Mouse (Mus musculus): ENCODE measurements around the gene Txndc8. TPM values are rescaled to one million over a fixed set of nuclear protein-coding genes. Genes with fewer than 3 reads are reported as not detected.

Txndc8 gene
- total RNA-seq, 1 experiment, result not detected

DNA sequence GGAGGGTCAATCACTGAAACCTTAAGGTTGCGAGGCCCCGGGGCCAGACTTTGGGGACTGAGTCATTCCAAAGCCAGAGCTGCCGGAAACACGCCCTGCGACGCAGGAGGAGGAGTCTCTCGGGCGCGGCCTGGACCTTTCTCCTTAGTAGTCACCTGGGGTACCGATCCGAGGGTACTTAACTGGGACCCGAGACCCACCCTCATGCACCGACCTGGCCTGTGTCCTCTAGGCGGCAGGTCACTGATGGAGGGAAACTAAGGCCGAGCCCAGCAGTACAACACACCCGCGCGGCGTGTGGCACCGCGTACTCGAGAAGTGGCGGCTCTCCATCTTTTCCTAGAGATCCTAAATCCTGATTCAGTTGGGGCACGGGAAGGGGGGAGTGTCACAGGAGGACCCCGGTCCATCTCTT is 53.4 kb downstream of the Txndc8 start:
- Histone ChIP-seq H3K9ac (ENCODE audit: insufficient read depth, low read depth, low read length, poor library complexity, severe bottlenecking) (peak overlapping the region; percentile 90), H3K4me1 (ENCODE audit: control insufficient read depth in 2 of 2, insufficient read depth in 2 of 2, low read length in 2 of 2, poor library complexity in 1 of 2) (peaks cover 4 to 7% of the 10 kb centered on the region in 2 experiments; a peak in 2 of 4 replicates), H3K27ac (ENCODE audit: insufficient read depth, low read depth, low read length, poor library complexity, severe bottlenecking) (peak overlapping the region; percentile 81), H3K36me3 (ENCODE audit: control insufficient read depth, insufficient read depth, low read length, poor library complexity, severe bottlenecking) (peaks cover 15% of the 10 kb centered on the region), H3K9me3 (ENCODE audit: control insufficient read depth, insufficient read depth, low read depth, low read length) (no peaks in the 10 kb centered on the region), H3K4me3 (ENCODE audit: insufficient read depth in 1 of 2, low read depth in 1 of 2, low read length in 2 of 2, poor library complexity in 1 of 2, severe bottlenecking in 1 of 2) (peak overlapping the region; percentile 83 to 92)
- in situ Hi-C loops (cut with MboI; ENCODE audit: low sequenced_read_pairs in 2 of 2, unreplicated experiment in 2 of 2), result no loop called here
- peak; percentile 61 for DNase-seq (ENCODE audit: low read depth, low spot score)
- no peak for TF ChIP-seq CHD2 (IDR thresholded peaks at IDR 0.05; ENCODE audit: low read depth, low read length)
- no peak for TF ChIP-seq ZC3H11A (IDR thresholded peaks at IDR 0.05; ENCODE audit: borderline replicate concordance, low read depth, low read length)
- no peak for TF ChIP-seq MAFK (IDR thresholded peaks at IDR 0.05; ENCODE audit: insufficient read depth, low read depth, low read length)
- no peak for TF ChIP-seq HCFC1 (IDR thresholded peaks at IDR 0.05; ENCODE audit: borderline replicate concordance, insufficient read depth, low read length)

DNA sequence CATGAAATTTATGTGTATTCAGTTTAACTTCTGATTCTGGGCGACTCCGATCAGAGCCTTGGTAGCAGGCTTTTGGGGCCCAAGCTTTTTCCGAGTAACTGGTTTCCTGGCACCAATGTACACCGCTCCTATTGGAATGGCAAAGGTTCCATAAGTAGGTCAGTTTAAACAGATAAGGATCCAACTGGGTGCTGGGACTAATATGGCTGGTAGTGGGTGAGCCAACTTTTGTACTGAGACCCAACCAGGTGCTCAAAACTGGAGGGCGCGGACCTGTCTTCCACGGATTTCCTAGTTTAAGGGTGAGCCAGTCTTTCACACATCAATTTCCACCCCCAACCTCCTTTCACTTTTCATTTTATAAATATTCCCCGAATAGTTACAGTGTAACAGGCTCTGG is 53.9 kb downstream of the Txndc8 start:
- H3K4me1 ChIP-seq (ENCODE audit: control insufficient read depth in 2 of 2, insufficient read depth in 2 of 2, low read length in 2 of 2, poor library complexity in 1 of 2), result peaks cover 4 to 7% of the 10 kb centered on the region in 2 experiments; a peak in 2 of 4 replicates
- no peaks in the 10 kb centered on the region for H3K9me3 ChIP-seq (ENCODE audit: control insufficient read depth, insufficient read depth, low read depth, low read length)
- no peak overlapping the region for H3K27ac ChIP-seq (ENCODE audit: insufficient read depth, low read depth, low read length, poor library complexity, severe bottlenecking)
- in situ Hi-C loops (cut with MboI; ENCODE audit: low sequenced_read_pairs in 2 of 2, unreplicated experiment in 2 of 2), result no loop called here
- no peak for TF ChIP-seq ZC3H11A (IDR thresholded peaks at IDR 0.05; ENCODE audit: borderline replicate concordance, low read depth, low read length)
- H3K36me3 ChIP-seq (ENCODE audit: control insufficient read depth, insufficient read depth, low read length, poor library complexity, severe bottlenecking), result peaks cover 20% of the 10 kb centered on the region
- no peak for DNase-seq (ENCODE audit: low read depth, low spot score)
- peak overlapping the region; percentile 83 to 92 for H3K4me3 ChIP-seq (ENCODE audit: insufficient read depth in 1 of 2, low read depth in 1 of 2, low read length in 2 of 2, poor library complexity in 1 of 2, severe bottlenecking in 1 of 2)
- peak overlapping the region; percentile 90 for H3K9ac ChIP-seq (ENCODE audit: insufficient read depth, low read depth, low read length, poor library complexity, severe bottlenecking)

DNA sequence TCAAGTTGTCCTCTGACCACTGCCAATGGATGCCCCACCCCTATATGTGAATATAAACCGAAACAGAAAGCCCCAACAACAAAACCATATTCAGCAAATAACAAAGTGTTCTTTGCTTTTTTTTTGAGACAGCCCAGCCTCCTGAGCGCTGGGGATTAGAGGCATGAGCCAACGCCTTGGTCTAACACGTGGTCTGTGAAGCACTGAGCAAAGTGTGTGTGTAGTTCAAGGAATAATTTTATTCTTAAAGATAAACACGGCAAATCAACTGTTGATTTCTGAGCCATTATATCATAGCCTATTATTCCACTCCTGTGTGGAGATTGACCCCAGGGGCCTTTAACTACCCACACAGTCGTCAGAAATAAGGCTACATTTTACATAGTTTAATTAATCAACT is 54.3 kb downstream of the Txndc8 start:
- DNase-seq (ENCODE audit: low read depth, low spot score), result no peak
- Histone ChIP-seq H3K4me1 (ENCODE audit: control insufficient read depth in 2 of 2, insufficient read depth in 2 of 2, low read length in 2 of 2, poor library complexity in 1 of 2) (peaks cover 4 to 7% of the 10 kb centered on the region in 2 experiments; a peak in 2 of 4 replicates), H3K4me3 (ENCODE audit: insufficient read depth in 1 of 2, low read depth in 1 of 2, low read length in 2 of 2, poor library complexity in 1 of 2, severe bottlenecking in 1 of 2) (peak overlapping the region; percentile 83 to 92), H3K27ac (ENCODE audit: insufficient read depth, low read depth, low read length, poor library complexity, severe bottlenecking) (no peak overlapping the region), H3K9me3 (ENCODE audit: control insufficient read depth, insufficient read depth, low read depth, low read length) (no peaks in the 10 kb centered on the region), H3K36me3 (ENCODE audit: control insufficient read depth, insufficient read depth, low read length, poor library complexity, severe bottlenecking) (peaks cover 24% of the 10 kb centered on the region), H3K9ac (ENCODE audit: insufficient read depth, low read depth, low read length, poor library complexity, severe bottlenecking) (peak overlapping the region; percentile 90; the same call in 1 of the 2 replicates)
- TF ChIP-seq HCFC1 (IDR thresholded peaks at IDR 0.05; ENCODE audit: borderline replicate concordance, insufficient read depth, low read length) (no peak), ZNF384 (IDR thresholded peaks at IDR 0.05; ENCODE audit: low read depth, low read length) (no peak), ZC3H11A (IDR thresholded peaks at IDR 0.05; ENCODE audit: borderline replicate concordance, low read depth, low read length) (no peak), CHD2 (IDR thresholded peaks at IDR 0.05; ENCODE audit: low read depth, low read length) (no peak), MAFK (IDR thresholded peaks at IDR 0.05; ENCODE audit: insufficient read depth, low read depth, low read length) (no peak)
- in situ Hi-C loops (cut with MboI; ENCODE audit: low sequenced_read_pairs in 2 of 2, unreplicated experiment in 2 of 2), result no loop called here

DNA sequence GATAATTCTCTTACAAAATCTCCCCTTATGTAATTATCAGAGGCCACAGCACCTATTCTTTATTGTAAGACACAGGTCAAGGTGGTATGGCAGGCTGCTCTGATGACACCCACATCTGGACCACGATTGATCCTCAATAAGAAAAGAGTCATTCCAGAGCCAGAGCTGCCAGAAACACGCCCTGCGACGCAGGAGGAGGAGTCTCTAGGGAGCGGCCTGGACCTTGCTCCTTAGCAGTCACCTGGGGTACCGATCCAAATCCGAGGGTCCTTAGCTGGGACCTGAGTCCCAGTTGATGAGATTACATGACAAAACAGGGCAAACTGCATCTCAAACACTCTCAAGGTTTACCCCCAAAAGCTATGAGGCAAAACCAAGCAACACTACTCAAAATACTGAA is 55.1 kb downstream of the Txndc8 start:
- TF ChIP-seq CHD2 (IDR thresholded peaks at IDR 0.05; ENCODE audit: low read depth, low read length) (no peak), ZNF384 (IDR thresholded peaks at IDR 0.05; ENCODE audit: low read depth, low read length) (no peak), HCFC1 (IDR thresholded peaks at IDR 0.05; ENCODE audit: borderline replicate concordance, insufficient read depth, low read length) (no peak), ZC3H11A (IDR thresholded peaks at IDR 0.05; ENCODE audit: borderline replicate concordance, low read depth, low read length) (no peak), MAFK (IDR thresholded peaks at IDR 0.05; ENCODE audit: insufficient read depth, low read depth, low read length) (no peak)
- no peak overlapping the region for H3K9ac ChIP-seq (ENCODE audit: insufficient read depth, low read depth, low read length, poor library complexity, severe bottlenecking)
- no peak overlapping the region for H3K27ac ChIP-seq (ENCODE audit: insufficient read depth, low read depth, low read length, poor library complexity, severe bottlenecking)
- no peaks in the 10 kb centered on the region for H3K9me3 ChIP-seq (ENCODE audit: control insufficient read depth, insufficient read depth, low read depth, low read length)
- H3K4me1 ChIP-seq (ENCODE audit: control insufficient read depth in 2 of 2, insufficient read depth in 2 of 2, low read length in 2 of 2, poor library complexity in 1 of 2), result peaks cover 4 to 7% of the 10 kb centered on the region in 2 experiments; a peak in 2 of 4 replicates
- peak overlapping the region; percentile 83 to 92 for H3K4me3 ChIP-seq (ENCODE audit: insufficient read depth in 1 of 2, low read depth in 1 of 2, low read length in 2 of 2, poor library complexity in 1 of 2, severe bottlenecking in 1 of 2)
- peaks cover 28% of the 10 kb centered on the region for H3K36me3 ChIP-seq (ENCODE audit: control insufficient read depth, insufficient read depth, low read length, poor library complexity, severe bottlenecking)
- in situ Hi-C loops (cut with MboI; ENCODE audit: low sequenced_read_pairs in 2 of 2, unreplicated experiment in 2 of 2), result no loop called here
- DNase-seq (ENCODE audit: low read depth, low spot score), result no peak

DNA sequence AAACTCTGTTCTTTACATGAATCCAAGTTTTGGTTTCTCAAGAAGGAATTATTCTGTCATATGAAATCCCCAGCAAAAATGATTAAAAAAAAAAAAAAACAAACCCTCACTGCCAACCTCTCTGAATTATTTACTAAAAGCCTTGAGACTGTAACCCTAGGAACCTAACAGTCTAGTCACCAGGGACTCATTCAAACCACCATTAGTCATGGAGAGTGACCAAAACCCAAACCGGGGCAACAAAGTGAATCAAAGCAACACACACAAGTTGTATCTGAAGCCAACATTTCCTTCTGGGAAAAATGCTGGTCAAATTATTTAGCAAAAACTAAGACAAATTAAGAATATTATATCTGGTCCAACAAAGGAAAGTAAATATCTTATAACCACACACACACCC is 56.0 kb downstream of the Txndc8 start:
- Histone ChIP-seq H3K4me3 (ENCODE audit: insufficient read depth in 1 of 2, low read depth in 1 of 2, low read length in 2 of 2, poor library complexity in 1 of 2, severe bottlenecking in 1 of 2) (no peak overlapping the region), H3K9ac (ENCODE audit: insufficient read depth, low read depth, low read length, poor library complexity, severe bottlenecking) (no peak overlapping the region), H3K27ac (ENCODE audit: insufficient read depth, low read depth, low read length, poor library complexity, severe bottlenecking) (no peak overlapping the region), H3K9me3 (ENCODE audit: control insufficient read depth, insufficient read depth, low read depth, low read length) (no peaks in the 10 kb centered on the region), H3K4me1 (ENCODE audit: control insufficient read depth in 2 of 2, insufficient read depth in 2 of 2, low read length in 2 of 2, poor library complexity in 1 of 2) (peaks cover 3 to 7% of the 10 kb centered on the region in 2 experiments; a peak in 2 of 4 replicates), H3K36me3 (ENCODE audit: control insufficient read depth, insufficient read depth, low read length, poor library complexity, severe bottlenecking) (peaks cover 36% of the 10 kb centered on the region)
- in situ Hi-C loops (cut with MboI; ENCODE audit: low sequenced_read_pairs in 2 of 2, unreplicated experiment in 2 of 2), result no loop called here
- no peak for DNase-seq (ENCODE audit: low read depth, low spot score)
- TF ChIP-seq HCFC1 (IDR thresholded peaks at IDR 0.05; ENCODE audit: borderline replicate concordance, insufficient read depth, low read length) (no peak), CHD2 (IDR thresholded peaks at IDR 0.05; ENCODE audit: low read depth, low read length) (no peak), ZNF384 (IDR thresholded peaks at IDR 0.05; ENCODE audit: low read depth, low read length) (no peak), MAFK (IDR thresholded peaks at IDR 0.05; ENCODE audit: insufficient read depth, low read depth, low read length) (no peak), ZC3H11A (IDR thresholded peaks at IDR 0.05; ENCODE audit: borderline replicate concordance, low read depth, low read length) (no peak)

Data from ES-E14 (cell line).